Mouse (Mus musculus) MEL (cell line): ENCODE data around the gene Ak1. TPM values are rescaled to one million over a fixed set of nuclear protein-coding genes. Genes with fewer than 3 reads are reported as not detected.

Experiments used
- DNase-seq: peaks from one replicate; pipeline ENCODE4 v3.0.0; 2011; ENCODE audit warnings: low read depth, low spot score
- H3K27ac ChIP-seq: 2 replicates; pipeline ENCODE4 v1.5.1; 2012; ENCODE audit warnings: low read depth, mild to moderate bottlenecking, control low read depth, low read length, moderate library complexity; ENCODE audit not compliant: control insufficient read depth
- H3K27me3 ChIP-seq, 2 experiments: fragments of 150-350 bp in 1 of 2; sonication (generic) in 1 of 2; 2 replicates each; pipeline ENCODE4 v1.6.1; 2012; ENCODE audit warnings: low read length in 2 of 2, mild to moderate bottlenecking in 2 of 2, improper control_type of control experiment in 1 of 2, moderate library complexity in 1 of 2; ENCODE audit not compliant: insufficient read depth in 2 of 2, control insufficient read depth in 1 of 2
- H3K36me3 ChIP-seq, 2 experiments: 2 replicates each; pipeline ENCODE4 v1.6.1; 2012 to 2014; ENCODE audit warnings: low read length in 2 of 2, improper control_type of control experiment in 1 of 2, inconsistent platforms in 1 of 2, mild to moderate bottlenecking in 1 of 2; ENCODE audit not compliant: insufficient read depth in 2 of 2, control insufficient read depth in 1 of 2
- H3K4me1 ChIP-seq, 2 experiments: fragments of 150-350 bp in 1 of 2; sonication (generic) in 1 of 2; 2 replicates each; pipeline ENCODE4 v1.6.1; 2012; ENCODE audit warnings: low read length in 2 of 2, improper control_type of control experiment in 1 of 2, mild to moderate bottlenecking in 1 of 2; ENCODE audit not compliant: insufficient read depth in 2 of 2, control insufficient read depth in 1 of 2
- H3K4me3 ChIP-seq, 2 experiments: fragments of 150-350 bp in 1 of 2; sonication (generic) in 1 of 2; 2 replicates each; pipeline ENCODE4 v1.5.1; 2012; ENCODE audit warnings: low read depth in 2 of 2, low read length in 2 of 2, mild to moderate bottlenecking in 2 of 2, moderate library complexity in 2 of 2, control low read depth in 1 of 2, improper control_type of control experiment in 1 of 2; ENCODE audit not compliant: control insufficient read depth in 1 of 2, insufficient read depth in 1 of 2
- H3K79me2 ChIP-seq: 2 replicates; pipeline ENCODE4 v1.6.1; 2012; ENCODE audit warnings: mild to moderate bottlenecking, low read length, moderate library complexity; ENCODE audit not compliant: control insufficient read depth, poor library complexity, insufficient read depth
- H3K9ac ChIP-seq: 2 replicates; pipeline ENCODE4 v1.6.1; 2012; ENCODE audit warnings: low read depth, mild to moderate bottlenecking, control low read depth, low read length, moderate library complexity; ENCODE audit not compliant: control insufficient read depth, poor library complexity, severe bottlenecking
- H3K9me3 ChIP-seq: fragments of 150-350 bp; sonication (generic); replicated peaks from 2 replicates; pipeline ENCODE4 v1.6.1; 2012; ENCODE audit warnings: mild to moderate bottlenecking, low read length, improper control_type of control experiment, moderate library complexity; ENCODE audit not compliant: insufficient read depth
- CHD1 ChIP-seq: IDR thresholded peaks from 2 replicates; pipeline ENCODE4 v1.6.1; 2012; ENCODE audit warnings: low read depth, mild to moderate bottlenecking, inconsistent platforms, low read length, improper control_type of control experiment
- CHD2 ChIP-seq: IDR thresholded peaks from 2 replicates; pipeline ENCODE4 v1.6.1; 2011; ENCODE audit warnings: low read length, improper control_type of control experiment
- CTCF ChIP-seq, 3 experiments: IDR thresholded peaks in 2 of 3; conservative IDR thresholded peaks in 1 of 3; 2 replicates each; pipeline ENCODE4 v1.5.1; 2011 to 2012; ENCODE audit warnings: low read length in 3 of 3, low read depth in 2 of 3, mild to moderate bottlenecking in 2 of 3, improper control_type of control experiment in 1 of 3, inconsistent platforms in 1 of 3, mixed read lengths in 1 of 3, moderate library complexity in 1 of 3; ENCODE audit not compliant: control insufficient read depth in 1 of 3, insufficient read depth in 1 of 3, poor library complexity in 1 of 3, severe bottlenecking in 1 of 3
- E2F4 ChIP-seq: IDR thresholded peaks from 2 replicates; pipeline ENCODE4 v1.6.1; 2011; ENCODE audit warnings: low read depth, low read length, improper control_type of control experiment, borderline replicate concordance
- EP300 ChIP-seq, 2 experiments: IDR thresholded peaks; 2 replicates each; pipeline ENCODE4 v1.6.1; 2011; ENCODE audit warnings: improper control_type of control experiment in 2 of 2, low read length in 2 of 2, low read depth in 1 of 2, mild to moderate bottlenecking in 1 of 2
- GABPA ChIP-seq: IDR thresholded peaks from 2 replicates; pipeline ENCODE4 v1.6.1; 2012; ENCODE audit warnings: low read depth, mild to moderate bottlenecking, inconsistent platforms, low read length, improper control_type of control experiment, moderate library complexity
- HCFC1 ChIP-seq: IDR thresholded peaks from 2 replicates; pipeline ENCODE4 v1.6.1; 2012; ENCODE audit warnings: low read depth, mild to moderate bottlenecking, inconsistent platforms, low read length, improper control_type of control experiment, moderate library complexity
- JUND ChIP-seq: IDR thresholded peaks from 2 replicates; pipeline ENCODE4 v1.6.1; 2011; ENCODE audit warnings: low read depth, mild to moderate bottlenecking, improper control_type of control experiment, low read length
- KAT2A ChIP-seq: conservative IDR thresholded peaks from 2 replicates; pipeline ENCODE4 v1.6.1; 2012; ENCODE audit warnings: low read depth, low read length, improper control_type of control experiment, inconsistent platforms
- MAX ChIP-seq: IDR thresholded peaks from 2 replicates; pipeline ENCODE4 v1.6.1; 2011; ENCODE audit warnings: low read length, improper control_type of control experiment
- MAZ ChIP-seq: IDR thresholded peaks from 2 replicates; pipeline ENCODE4 v1.6.1; 2012; ENCODE audit warnings: low read depth, mild to moderate bottlenecking, inconsistent platforms, low read length, improper control_type of control experiment
- MXI1 ChIP-seq: IDR thresholded peaks from 2 replicates; pipeline ENCODE4 v1.6.1; 2011; ENCODE audit warnings: mild to moderate bottlenecking, low read depth, low read length, improper control_type of control experiment
- POLR2A ChIP-seq, 2 experiments: IDR thresholded peaks; 2 replicates each; pipeline ENCODE4 v1.6.1; 2011 to 2012; ENCODE audit warnings: low read length in 2 of 2, mild to moderate bottlenecking in 2 of 2, control low read depth in 1 of 2, improper control_type of control experiment in 1 of 2, low read depth in 1 of 2, moderate library complexity in 1 of 2; ENCODE audit not compliant: control insufficient read depth in 1 of 2, insufficient read depth in 1 of 2, poor library complexity in 1 of 2
- POLR2AphosphoS2 ChIP-seq: IDR thresholded peaks from 2 replicates; pipeline ENCODE4 v1.6.1; 2011; ENCODE audit warnings: low read length, improper control_type of control experiment
- RCOR1 ChIP-seq: IDR thresholded peaks from 2 replicates; pipeline ENCODE4 v1.6.1; 2012; ENCODE audit warnings: low read depth, mild to moderate bottlenecking, inconsistent platforms, low read length, improper control_type of control experiment
- SMC3 ChIP-seq: IDR thresholded peaks from 2 replicates; pipeline ENCODE4 v1.6.1; 2011; ENCODE audit warnings: low read depth, low read length, improper control_type of control experiment
- TCF12 ChIP-seq: IDR thresholded peaks from 2 replicates; pipeline ENCODE4 v1.6.1; 2014; ENCODE audit warnings: low read depth, mild to moderate bottlenecking, inconsistent platforms, low read length, improper control_type of control experiment, moderate library complexity
- UBTF ChIP-seq: IDR thresholded peaks from 2 replicates; pipeline ENCODE4 v1.6.1; 2012; ENCODE audit warnings: low read depth, mild to moderate bottlenecking, inconsistent platforms, low read length, improper control_type of control experiment, moderate library complexity, borderline replicate concordance; ENCODE audit not compliant: insufficient read depth
- USF1 ChIP-seq: IDR thresholded peaks from 2 replicates; pipeline ENCODE4 v1.6.1; 2014; ENCODE audit warnings: low read depth, mild to moderate bottlenecking, inconsistent platforms, low read length, improper control_type of control experiment, moderate library complexity
- ZC3H11A ChIP-seq: IDR thresholded peaks from 2 replicates; pipeline ENCODE4 v1.6.1; 2012; ENCODE audit warnings: low read depth, mild to moderate bottlenecking, inconsistent platforms, low read length, improper control_type of control experiment
- ZMIZ1 ChIP-seq: IDR thresholded peaks from 2 replicates; pipeline ENCODE4 v1.6.1; 2012; ENCODE audit warnings: low read depth, mild to moderate bottlenecking, inconsistent platforms, low read length, improper control_type of control experiment, moderate library complexity
- polyA plus RNA-seq, 2 experiments: library from polyadenylated mRNA; stranded (reverse) in 1 of 2; unstranded in 1 of 2; fragments of >175 nt in 1 of 2; fragments of >200 nt in 1 of 2; gene quantifications; 2 replicates each; pipeline versions ENCODE4 v1.2.1 to v1.2.4; 2012; ENCODE audit warnings: low replicate concordance in 2 of 2, low read depth in 1 of 2; ENCODE audit not compliant: insufficient read length in 2 of 2, insufficient read depth in 1 of 2, missing spikeins in 1 of 2
- total RNA-seq: library from RNA; depleted of rRNA; stranded (reverse); fragments of 300-350 nt; gene quantifications from 2 replicates; pipeline ENCODE4 v1.2.3, GENCODE M21; 2012

The Ak1 gene
- total and polyA plus RNA-seq, 3 experiments, result 0.12 to 0.13 TPM; not detected in 1

DNA sequence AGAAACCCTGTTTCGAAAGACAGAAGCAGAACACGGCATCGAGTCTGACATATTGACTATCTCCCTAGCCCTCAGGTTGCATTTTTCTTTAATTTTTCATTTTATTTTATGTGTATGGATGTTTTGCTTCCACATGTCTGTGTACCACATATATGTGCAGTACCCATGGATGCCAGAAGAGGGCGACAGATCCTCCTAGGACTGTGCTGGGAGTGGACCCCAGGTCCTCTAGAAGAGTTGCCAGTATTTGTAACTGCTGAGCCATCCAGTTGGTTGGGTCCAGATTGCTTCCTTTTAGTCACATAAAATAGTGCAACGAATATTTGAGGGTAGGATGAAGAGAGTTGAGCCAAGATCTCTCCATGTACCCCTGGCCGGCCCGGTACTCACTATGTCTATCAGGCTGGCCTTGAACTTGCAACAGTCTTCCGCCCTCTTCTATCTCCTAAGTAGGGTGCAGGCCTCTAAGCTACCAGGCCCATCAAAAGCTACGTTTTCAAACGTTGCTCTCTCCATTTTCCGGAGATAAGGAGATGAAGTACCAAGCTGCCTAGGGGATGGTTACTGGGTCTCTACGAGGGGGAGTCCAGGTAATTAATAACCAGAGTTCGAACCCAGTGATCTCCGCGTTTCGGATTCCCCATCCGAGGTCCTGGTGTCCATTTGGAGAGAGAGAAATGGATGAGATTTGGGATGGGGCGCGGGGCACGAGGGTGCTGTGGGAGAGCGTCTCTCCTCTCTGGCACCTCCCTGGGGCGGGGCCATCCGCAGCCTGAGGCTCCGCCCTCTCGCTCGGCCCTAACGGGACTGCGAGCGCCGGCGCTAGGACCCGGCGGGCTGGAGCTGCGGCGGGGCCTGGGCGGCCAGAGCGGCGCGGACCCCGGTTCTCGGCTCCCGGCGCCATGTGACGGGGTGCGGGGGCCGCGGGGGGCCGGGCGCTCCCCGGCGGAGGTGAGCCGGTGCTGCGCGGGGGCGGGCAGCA is 15.1 kb upstream of the Ak1 start (continued):
- TF ChIP-seq MXI1 (peak; percentile 79; the same call in 1 of the 2 replicates), TCF12 (0 out of 2 replicates have a peak, but pooled peaks have one; percentile 11), UBTF (no peak), E2F4 (no peak), MAX (no peak; the same call in 1 of the 2 replicates), KAT2A (no peak; the same call in 1 of the 2 replicates), GABPA (no peak), SMC3 (peak; percentile 51), POLR2AphosphoS2 (no peak; the same call in 1 of the 2 replicates), HCFC1 (peak; percentile 64), MAZ (peak; percentile 85; the same call in 1 of the 2 replicates), RCOR1 (peak; percentile 11; the same call in 1 of the 2 replicates), USF1 (peak; percentile 50; the same call in 1 of the 2 replicates), ZMIZ1 (no peak), CTCF (IDR thresholded peaks at IDR 0.05 in 2 of 3, conservative IDR thresholded peaks at IDR 0.05 in 1 of 3; ENCODE audit: control insufficient read depth in 1 of 3, insufficient read depth in 1 of 3, low read depth in 2 of 3, low read length in 3 of 3, poor library complexity in 1 of 3, severe bottlenecking in 1 of 3) (peak; percentile 71 to 93 (median 75)), CHD2 (no peak), ZC3H11A (no peak; the same call in 1 of the 2 replicates)

DNA sequence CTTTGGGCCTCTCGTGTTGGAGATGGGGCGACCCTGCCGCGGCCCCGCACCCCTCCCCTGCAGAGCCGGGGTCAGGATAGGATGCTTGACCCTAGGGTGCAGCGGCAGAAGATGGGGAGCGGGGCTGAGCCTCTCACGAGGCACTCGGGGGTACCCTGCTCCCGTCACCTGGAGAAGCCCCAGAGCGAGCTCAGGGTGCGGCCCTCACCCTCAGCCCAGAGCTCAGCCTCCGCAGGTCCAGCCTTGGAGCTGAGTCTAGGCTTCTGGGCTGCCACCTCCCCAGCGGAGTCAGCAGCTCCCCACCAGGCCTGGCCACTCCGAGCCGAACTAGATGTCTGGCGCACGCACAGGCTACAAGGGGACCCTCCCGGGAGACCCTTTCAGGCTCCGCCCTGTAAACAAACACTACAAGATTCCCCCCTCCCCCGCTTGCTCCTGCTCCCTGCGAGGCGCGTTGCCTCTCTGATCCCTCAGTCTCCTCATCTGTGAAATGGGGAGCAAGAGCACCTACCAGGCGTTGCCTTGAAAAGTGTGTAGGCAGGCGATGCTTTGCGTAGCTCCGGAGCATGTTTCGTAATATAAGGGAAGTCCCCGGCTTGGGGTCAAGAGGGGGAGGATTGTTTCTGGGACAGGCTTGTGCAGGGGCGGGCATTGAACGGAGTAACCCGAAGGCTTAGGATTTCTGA is 14.2 kb upstream of the Ak1 start:
- peak overlapping the region; percentile 78 to 93 for H3K4me3 ChIP-seq
- no peaks in the 10 kb centered on the region for H3K9me3 ChIP-seq
- H3K79me2 ChIP-seq, result peaks cover 2% of the 10 kb centered on the region; the same call in 1 of the 2 replicates
- H3K4me1 ChIP-seq, result peaks cover 6 to 29% of the 10 kb centered on the region in 2 experiments
- H3K27ac ChIP-seq, result peak overlapping the region; percentile 74
- H3K27me3 ChIP-seq, result no peaks in the 10 kb centered on the region
- peaks cover 0 to 6% of the 10 kb centered on the region in 2 experiments; a peak in 2 of 4 replicates for H3K36me3 ChIP-seq
- H3K9ac ChIP-seq, result peak overlapping the region; percentile 76
- TF ChIP-seq JUND, result no peak
- 0 out of 4 replicates have a peak, but pooled peaks of 1 of the 2 experiments have one; percentile 14 for TF ChIP-seq POLR2A (IDR thresholded peaks at IDR 0.05; ENCODE audit: control insufficient read depth in 1 of 2, insufficient read depth in 1 of 2, low read depth in 1 of 2, low read length in 2 of 2, poor library complexity in 1 of 2)
- no peak for TF ChIP-seq EP300 (IDR thresholded peaks at IDR 0.05; ENCODE audit: low read depth in 1 of 2, low read length in 2 of 2)
- no peak for TF ChIP-seq CHD1
- no peak for TF ChIP-seq UBTF
- peak; percentile 78 for DNase-seq
